Mouse (Mus musculus) splenic B cell, adult 2 months (primary cell): ENCODE measurements around the gene Rel.
"Not testable (repeated sequence)": the region's sequence is repeated elsewhere in the genome, so short reads cannot be mapped to it uniquely, and the experiment has no call there.

Experiments
- DNase-seq: peaks from one replicate; pipeline ENCODE4 v3.0.0-alpha.2; 2011; ENCODE audit warnings: low read depth, low spot score
- H3K27me3 ChIP-seq: 2 replicates; pipeline ENCODE4 v1.6.1; 2012; ENCODE audit warnings: mild to moderate bottlenecking, low read length, moderate library complexity, mixed read lengths; ENCODE audit not compliant: control insufficient read depth, poor library complexity, insufficient read depth, severe bottlenecking
- H3K36me3 ChIP-seq: 2 replicates; pipeline ENCODE4 v1.6.1; 2012; ENCODE audit warnings: mild to moderate bottlenecking, low read length, moderate library complexity, mixed read lengths; ENCODE audit not compliant: control insufficient read depth, poor library complexity, insufficient read depth, severe bottlenecking

Gene Rel

DNA sequence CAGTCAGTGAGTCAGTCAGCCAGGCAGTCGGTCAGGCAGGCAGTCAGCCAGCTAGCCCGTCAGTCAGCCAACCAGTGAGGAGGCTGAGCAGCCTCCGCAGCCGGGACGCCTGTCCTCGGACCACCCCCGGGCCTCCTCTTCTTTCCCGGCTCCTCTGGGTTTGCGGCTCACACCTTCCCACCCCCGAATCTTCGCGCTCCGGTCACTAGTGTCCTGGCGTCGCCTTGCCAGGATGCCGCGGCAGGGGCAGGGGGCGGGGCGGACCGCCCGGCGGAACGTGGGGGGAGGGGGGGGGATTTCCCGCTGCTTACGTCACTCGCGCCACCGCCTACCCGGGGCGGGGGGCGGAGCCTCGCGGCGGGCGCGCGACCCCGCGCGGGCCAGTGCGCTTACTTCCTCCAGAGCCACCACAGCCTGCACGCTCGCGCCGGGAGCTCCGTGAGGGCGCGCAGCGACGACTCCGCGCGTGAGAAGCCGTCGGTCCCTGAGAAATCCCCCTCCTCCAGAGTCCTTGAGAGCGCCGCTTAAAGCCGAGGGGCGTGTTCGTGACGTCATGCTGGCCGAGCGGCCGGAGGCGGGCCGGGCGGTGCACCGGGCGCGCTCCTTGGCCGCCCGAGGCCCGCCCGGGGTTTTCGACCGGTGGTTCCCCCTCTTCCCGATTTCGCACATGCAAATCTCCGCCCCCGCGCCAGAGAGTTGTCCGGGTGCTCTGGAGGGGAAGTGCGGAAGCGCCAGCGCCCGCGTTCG, at the start of gene Rel:
TSS of gene Rel (minus strand) at position 211 of the 747 bp plus-strand sequence.
- DNase-seq: peak; percentile 96
- Histone ChIP-seq H3K36me3 (0 out of 2 replicates have a peak, but pooled peaks cover 4% of the 10 kb centered on the region), H3K27me3 (no peaks in the 10 kb centered on the region)

DNA sequence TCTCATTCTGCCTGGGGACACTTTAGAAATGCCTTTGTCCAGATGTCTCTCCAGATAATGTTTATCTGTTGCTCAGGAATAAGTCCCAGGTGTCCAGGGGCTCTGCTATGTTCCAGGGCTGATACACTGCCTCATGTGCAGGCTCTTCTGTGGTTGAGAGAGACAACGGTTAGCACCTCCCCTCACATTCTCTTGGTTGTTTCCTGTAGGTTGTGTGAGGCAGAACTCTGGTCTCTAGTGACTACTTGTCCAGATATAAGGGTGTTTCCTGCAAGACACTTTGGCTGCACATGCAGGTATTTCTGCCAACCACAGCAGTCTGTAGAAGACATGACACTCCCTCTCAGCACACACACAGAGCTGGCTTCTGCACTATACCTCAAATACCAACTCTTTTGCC, 48.0 kb upstream of the Rel start:
- H3K27me3 ChIP-seq: no peaks in the 10 kb centered on the region
- H3K36me3 ChIP-seq: no peaks in the 10 kb centered on the region
- DNase-seq: peak; percentile 60

DNA sequence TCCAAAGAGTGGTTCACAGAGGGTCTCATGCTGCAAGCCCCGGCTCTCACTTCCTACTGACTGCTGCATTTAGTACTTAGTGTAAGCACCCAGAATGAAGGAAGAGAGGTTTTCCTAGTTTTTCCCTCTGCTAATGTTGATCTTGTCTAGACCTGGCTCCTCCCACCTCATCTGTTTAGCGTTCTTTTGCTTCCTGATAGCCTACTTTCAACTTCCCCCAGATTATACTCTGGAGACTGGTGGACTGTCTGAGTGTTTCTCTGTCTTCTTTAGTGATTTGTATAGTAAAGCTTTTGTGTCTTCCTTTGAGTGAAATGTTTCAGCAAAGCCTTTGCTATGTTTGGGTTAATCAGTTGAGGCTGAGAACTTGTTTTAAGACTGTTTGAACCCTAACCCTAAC, 40.0 kb upstream of the Rel start:
- Histone ChIP-seq H3K36me3 (no peaks in the 10 kb centered on the region), H3K27me3 (no peaks in the 10 kb centered on the region)
- peak; percentile 30 for DNase-seq

DNA sequence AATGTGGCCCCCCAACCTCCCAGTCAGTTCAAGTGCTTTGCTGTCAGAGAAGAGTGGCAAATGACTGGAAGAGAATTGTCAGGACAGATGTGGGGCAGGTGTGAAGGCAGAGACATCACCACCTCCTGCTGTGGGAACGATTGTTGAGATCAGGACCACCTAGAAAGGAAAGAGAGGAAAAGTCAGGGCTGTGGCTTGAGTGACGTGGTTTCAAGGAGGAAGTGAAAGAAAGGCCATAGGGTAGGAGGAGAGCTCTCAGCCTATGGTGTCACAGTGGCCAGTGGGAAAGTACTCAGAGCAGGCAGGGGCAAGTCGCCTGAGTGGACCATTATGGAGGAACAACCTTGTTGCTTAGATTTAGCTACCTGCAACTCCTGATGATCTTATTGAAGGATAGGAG, 34.9 kb upstream of the Rel start:
- DNase-seq: peak; percentile 58
- Histone ChIP-seq H3K36me3 (no peaks in the 10 kb centered on the region), H3K27me3 (no peaks in the 10 kb centered on the region)

DNA sequence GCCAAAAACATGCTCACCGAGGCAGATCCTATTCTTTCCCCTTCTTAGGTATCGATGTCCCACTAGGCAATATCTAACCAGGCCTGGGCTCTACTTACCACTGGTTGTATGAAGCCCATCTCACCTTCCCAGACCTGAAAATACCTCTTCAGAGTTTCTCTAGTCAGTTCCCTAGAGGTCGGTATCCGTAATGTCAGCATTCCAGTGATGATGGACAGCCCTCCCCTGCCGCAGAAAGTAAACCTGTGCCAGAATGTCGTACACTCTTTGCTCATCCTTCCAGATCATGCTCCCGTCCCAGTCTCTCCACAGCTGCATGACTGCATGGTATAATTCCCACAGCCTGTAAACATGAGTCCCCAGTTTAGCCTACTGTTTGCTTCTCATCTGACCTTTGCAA, 32.4 kb upstream of the Rel start:
- Histone ChIP-seq H3K36me3 (no peaks in the 10 kb centered on the region), H3K27me3 (no peaks in the 10 kb centered on the region)
- DNase-seq: no peak

DNA sequence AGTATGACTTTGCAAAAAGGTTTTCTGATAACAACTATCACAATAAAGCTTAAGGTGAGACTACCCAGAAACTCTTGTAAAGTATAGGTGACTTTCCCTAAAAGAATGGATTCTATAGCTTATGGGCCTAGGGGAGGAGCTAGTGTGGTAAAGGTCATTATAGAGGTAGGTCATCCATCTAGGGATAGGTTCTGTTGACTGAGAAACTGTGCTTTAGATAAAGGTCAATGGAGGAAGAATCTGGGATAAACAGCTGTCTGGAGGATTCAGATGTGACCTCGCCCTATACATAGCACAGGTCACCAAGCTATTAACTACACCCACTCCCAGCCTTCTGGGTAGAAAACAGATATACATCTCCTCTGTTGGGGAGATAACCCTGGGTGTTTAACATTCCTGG, 31.5 kb upstream of the Rel start:
- H3K36me3 ChIP-seq: no peaks in the 10 kb centered on the region
- no peak for DNase-seq

DNA sequence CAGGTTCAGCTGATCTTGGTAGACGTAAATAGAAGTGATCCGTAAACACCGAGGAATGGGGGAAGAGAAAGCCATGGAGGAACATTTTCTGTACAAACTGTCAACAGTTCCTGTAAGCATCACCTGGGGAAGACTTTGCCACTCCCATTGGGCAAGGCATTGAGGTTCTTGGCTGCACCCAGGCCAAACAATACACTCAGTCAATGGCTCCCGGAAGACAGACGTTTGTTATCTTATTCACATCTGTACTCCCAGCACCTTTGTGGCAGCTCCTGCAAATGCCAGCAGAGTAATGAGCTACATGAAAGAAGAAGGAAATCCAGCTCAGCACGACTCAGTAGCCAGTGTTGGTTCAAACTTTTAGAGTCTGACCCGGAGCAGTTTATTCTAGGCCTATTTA, 31.1 kb upstream of the Rel start:
- no peak for DNase-seq
- Histone ChIP-seq H3K36me3 (no peaks in the 10 kb centered on the region), H3K27me3 (no peaks in the 10 kb centered on the region)

More for the DNA sequence above, 31.5 kb upstream of the Rel start:
- no peaks in the 10 kb centered on the region for H3K27me3 ChIP-seq

DNA sequence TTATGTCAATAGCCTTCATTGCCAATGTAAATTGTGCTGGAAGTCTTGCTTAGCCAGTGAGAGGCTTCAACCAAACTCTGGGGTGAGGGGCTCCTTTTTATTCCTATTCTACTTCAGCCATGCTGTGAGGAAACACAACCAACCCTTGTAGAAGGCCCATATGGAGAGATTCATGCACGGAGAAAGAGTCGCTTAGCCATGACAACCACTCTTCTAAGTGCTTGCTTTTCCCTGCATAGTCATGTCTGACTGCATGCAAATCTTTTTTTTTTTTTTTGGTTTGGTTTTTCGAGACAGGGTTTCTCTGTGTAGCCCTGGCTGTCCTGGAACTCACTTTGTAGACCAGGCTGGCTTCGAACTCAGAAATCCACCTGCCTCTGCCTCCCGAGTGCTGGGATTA, 12.9 kb upstream of the Rel start:
- not testable (repeated sequence) for DNase-seq, H3K27me3 ChIP-seq, H3K36me3 ChIP-seq

DNA sequence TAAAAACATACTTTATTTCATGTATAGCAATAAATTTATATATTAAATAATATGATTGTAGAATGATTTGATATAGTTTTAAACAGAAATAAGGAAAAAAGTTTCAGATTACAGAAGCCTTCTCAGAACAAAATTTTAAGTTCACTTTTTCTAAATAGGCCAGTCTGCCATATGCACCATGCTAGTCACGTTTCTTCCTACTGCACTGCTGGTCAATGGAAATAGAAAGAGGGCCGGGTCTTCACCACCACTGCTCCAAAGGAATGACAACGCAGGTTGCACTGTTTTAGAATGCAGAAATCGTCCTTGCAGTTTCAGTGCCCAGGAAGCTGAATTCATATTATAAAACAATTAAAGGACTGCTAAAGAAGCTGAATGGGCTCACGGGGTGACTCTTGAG, 12.3 kb upstream of the Rel start:
- Histone ChIP-seq H3K27me3 (no peaks in the 10 kb centered on the region), H3K36me3 (no peaks in the 10 kb centered on the region)
- DNase-seq: no peak

DNA sequence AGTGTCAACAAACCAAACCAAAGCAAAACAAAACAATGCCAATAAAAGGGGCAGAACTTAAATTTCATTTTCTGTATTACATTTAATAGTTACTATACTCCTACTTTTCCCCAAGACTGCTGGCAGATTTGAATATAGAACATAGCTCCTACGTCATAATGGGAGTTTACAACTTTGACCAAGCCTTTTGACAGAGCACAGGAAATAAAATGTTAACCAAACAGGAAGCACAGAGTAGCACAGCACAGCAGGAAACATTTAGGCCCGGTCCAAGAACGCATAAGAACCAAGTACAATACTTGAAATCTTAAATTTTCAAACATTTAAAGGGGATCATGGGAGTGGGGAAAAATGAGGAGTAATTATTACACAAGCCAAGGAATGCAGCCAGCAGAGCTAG, 11.3 kb upstream of the Rel start:
- no peaks in the 10 kb centered on the region for H3K27me3 ChIP-seq
- peak; percentile 67 for DNase-seq

DNA sequence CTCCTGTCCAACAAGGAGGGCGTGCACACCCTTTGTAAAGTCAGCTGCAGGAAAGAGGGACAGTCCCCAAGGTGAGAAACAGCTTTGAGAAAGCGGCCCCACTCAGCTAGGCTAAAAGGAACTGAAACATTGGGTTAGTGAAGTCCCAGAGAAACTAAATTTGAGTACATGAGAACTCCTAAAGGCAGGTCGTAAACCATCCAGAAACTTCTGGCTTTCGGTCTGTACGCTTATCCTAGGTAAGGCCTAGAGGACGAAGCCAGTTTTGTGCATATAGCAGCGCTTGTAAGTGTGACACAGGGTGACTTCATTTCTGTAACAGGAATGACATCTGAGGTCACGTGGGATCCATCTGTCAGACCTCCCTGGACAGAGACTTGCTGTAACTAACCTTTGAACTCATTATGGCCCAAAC, 8.0 kb upstream of the Rel start:
- no peaks in the 10 kb centered on the region for H3K36me3 ChIP-seq
- no peaks in the 10 kb centered on the region for H3K27me3 ChIP-seq
- DNase-seq: peak; percentile 86

More for the DNA sequence above, 11.3 kb upstream of the Rel start:
- H3K36me3 ChIP-seq: no peaks in the 10 kb centered on the region

DNA sequence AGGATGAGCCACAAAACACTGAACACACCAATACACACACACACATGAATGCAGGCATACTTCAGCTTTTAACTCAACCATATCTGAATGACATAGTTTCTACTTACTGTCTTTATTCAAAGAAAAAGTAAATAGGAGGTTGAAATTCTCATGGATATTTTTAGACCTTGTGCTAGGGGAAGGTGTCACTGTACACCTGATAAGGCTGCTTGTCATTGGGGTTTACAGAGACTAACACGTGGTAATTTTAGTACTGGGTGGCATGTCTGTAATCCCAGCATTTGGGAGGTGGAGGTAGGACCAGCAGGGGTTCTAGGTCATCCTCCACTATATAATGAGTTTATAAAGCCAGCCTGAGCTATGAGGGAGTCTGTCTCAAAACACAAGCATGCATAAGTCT, 1.7 kb upstream of the Rel start:
- DNase-seq: peak; percentile 56
- H3K27me3 ChIP-seq: no peaks in the 10 kb centered on the region

DNA sequence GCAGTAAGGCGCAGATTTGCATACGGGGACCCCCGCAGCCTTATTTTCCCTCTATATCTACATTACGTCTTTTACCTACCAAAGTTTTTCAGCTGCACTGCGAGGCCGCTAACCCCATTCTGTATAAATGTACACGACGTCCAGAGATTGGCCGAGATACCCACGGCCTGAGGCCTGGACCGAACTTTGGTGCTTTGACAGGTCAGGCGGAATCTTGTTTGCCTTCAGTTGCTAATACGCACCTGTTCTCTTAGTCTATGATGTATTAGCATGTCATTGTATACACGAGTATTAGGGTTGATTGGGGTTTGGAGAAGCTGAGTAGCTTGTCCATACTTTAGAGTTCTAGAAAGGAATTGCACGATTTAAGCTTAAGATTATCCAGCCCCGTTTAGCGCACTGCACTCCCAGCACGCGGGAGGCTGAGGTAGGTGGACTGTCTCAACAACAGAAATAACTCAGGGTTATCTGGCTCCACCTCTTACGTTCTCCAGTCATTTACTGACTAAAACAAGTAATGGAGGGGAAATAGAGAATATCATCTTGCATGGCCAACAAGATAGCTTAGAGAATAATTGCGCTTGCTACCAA, 832 bp upstream of the Rel start:
- 0 out of 2 replicates have a peak, but pooled peaks cover 4% of the 10 kb centered on the region for H3K36me3 ChIP-seq
- no peaks in the 10 kb centered on the region for H3K27me3 ChIP-seq
- DNase-seq: no peak

More for the DNA sequence above, 1.7 kb upstream of the Rel start:
- H3K36me3 ChIP-seq: no peaks in the 10 kb centered on the region

DNA sequence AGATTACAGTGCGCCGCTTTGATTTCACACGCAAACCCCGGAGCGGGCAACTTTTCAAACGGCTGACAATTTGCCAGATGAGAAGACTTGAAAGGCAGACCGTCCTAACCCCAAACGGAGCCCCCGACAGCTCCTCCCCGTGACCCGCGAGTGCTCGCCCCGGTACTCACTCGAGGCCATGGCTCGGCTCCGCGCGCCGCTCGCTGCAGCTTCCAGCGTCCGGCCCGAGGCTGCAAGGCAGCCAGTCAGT, 335 bp downstream of the Rel start:
- H3K36me3 ChIP-seq: 0 out of 2 replicates have a peak, but pooled peaks cover 4% of the 10 kb centered on the region
- no peak for DNase-seq
- no peaks in the 10 kb centered on the region for H3K27me3 ChIP-seq

DNA sequence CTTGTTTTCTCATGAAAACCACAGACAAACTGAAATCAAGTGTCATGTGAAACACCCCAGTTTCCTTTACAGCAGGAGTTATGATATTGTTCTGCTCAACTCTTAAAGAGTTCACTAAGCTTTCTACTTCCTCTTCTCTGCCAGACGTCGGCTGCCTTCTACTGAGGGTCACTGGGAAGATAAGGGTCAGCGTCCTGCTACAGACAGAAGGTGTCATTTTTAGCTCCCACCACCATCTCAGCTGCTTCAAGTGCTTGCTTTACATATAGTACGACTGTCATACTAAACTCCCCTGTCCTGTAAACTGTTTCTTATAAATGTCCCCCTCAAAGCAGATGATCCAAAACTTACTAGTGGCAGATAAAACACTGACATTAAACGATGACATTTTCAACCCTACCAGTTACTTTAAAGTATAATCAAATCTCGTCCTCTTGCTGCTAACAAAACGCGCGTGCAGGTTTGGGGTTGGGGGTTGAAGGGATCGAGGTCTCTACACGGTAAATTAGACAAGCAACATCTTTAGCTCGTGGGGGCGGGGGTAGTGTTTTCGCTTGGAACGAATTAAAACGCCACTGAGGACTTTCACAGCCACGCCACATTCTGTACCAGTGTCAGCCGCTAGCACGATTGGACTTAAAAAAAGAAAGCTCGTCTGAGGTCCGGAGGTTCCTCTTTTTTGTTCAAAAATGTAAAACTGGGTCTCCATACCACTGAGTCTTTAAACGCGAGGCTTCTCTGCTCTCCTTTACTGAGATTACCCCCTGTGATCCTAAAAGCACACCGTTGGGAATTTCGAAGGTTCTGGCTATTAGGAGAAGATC, 872 bp downstream of the Rel start:
- peak; percentile 86 for DNase-seq
- Histone ChIP-seq H3K36me3 (0 out of 2 replicates have a peak, but pooled peaks cover 4% of the 10 kb centered on the region), H3K27me3 (no peaks in the 10 kb centered on the region)
